Comparison of ENCODE assay signal across 28 mouse cellular contexts in the genomic region with DNA sequence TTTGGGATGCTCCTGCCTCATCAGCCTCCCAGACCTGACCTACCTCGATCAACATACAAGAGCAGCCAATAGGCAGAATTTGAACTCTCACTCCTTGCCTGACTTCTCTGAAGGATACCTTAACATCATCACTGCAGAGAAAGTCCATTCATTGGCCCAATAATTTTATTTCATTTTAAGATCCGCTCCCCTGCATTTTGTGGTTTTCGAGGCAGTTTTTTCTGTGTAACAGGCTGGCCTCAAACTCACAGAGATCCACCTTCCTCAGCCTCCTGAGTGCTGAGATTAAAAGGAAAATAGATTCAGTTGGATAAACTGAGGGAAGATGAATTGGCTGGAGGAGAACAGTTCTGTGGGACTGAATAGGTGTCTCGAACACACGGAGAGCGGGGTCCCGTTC.
"Had no signal": no experiment of that assay in that cellular context is flagged by ENCODE, and none has a peak within 500 bp of the region (broad histone marks: within the 10 kb centered on the region; RNA-seq: fewer than 3 reads in every experiment).

No protein-coding gene starts in this region.

- H3K36me3 ChIP-seq: embryonic facial prominence, embryonic 10.5 days; embryonic facial prominence, embryonic 12.5 days; embryonic facial prominence, embryonic 13.5 days; embryonic facial prominence, embryonic 15.5 days; forebrain, embryonic 10.5 days; forebrain, embryonic 12.5 days; forebrain, embryonic 15.5 days had no signal

- DNase-seq: cerebellum, adult 2 months; cerebellum, adult 8-10 months; cerebellum, adult 9-10 months; cerebellum, adult 9-11 months; cerebellum, postnatal 10 days; cerebellum, postnatal 14 days; cerebellum, postnatal 25 days; cerebellum, postnatal 36 days; embryo, embryonic 11 days; forebrain, postnatal 0 days; gastrocnemius, adult 2 months; gastrocnemius, postnatal 10 days; gastrocnemius, postnatal 14 days; gastrocnemius, postnatal 25 days; gastrocnemius, postnatal 36 days; heart, adult 18-20 months; heart, adult 2 months had no signal

- H3K9ac ChIP-seq: embryonic facial prominence, embryonic 12.5 days; embryonic facial prominence, embryonic 13.5 days; embryonic facial prominence, embryonic 15.5 days; forebrain, embryonic 12.5 days; forebrain, embryonic 13.5 days; forebrain, embryonic 15.5 days; forebrain, postnatal 0 days had no signal

- H3K27ac ChIP-seq: embryonic facial prominence, embryonic 10.5 days; embryonic facial prominence, embryonic 12.5 days; embryonic facial prominence, embryonic 13.5 days; embryonic facial prominence, embryonic 15.5 days; forebrain, embryonic 10.5 days; forebrain, embryonic 12.5 days; forebrain, embryonic 13.5 days; forebrain, embryonic 15.5 days; gastrocnemius, adult 2 months; heart, adult 2 months had no signal

- ATAC-seq: forebrain, embryonic 13.5 days; forebrain, embryonic 14.5 days; forebrain, embryonic 15.5 days; forebrain, embryonic 16.5 days; forebrain, postnatal 0 days had no signal

- H3K27me3 ChIP-seq: embryonic facial prominence, embryonic 12.5 days; embryonic facial prominence, embryonic 13.5 days; embryonic facial prominence, embryonic 15.5 days; forebrain, embryonic 13.5 days; forebrain, embryonic 15.5 days had no signal

- H3K4me3 ChIP-seq: embryonic facial prominence, embryonic 10.5 days; embryonic facial prominence, embryonic 12.5 days; embryonic facial prominence, embryonic 13.5 days; embryonic facial prominence, embryonic 15.5 days; erythroblast, embryonic 14.5 days; forebrain, embryonic 10.5 days; forebrain, embryonic 12.5 days; forebrain, embryonic 13.5 days; forebrain, embryonic 15.5 days; gastrocnemius, adult 2 months; heart, adult 2 months had no signal

- H3K4me2 ChIP-seq: embryonic facial prominence, embryonic 12.5 days; embryonic facial prominence, embryonic 13.5 days; embryonic facial prominence, embryonic 15.5 days; forebrain, embryonic 12.5 days; forebrain, embryonic 13.5 days; forebrain, embryonic 15.5 days had no signal

- H3K4me1 ChIP-seq: embryonic facial prominence, embryonic 12.5 days had no signal

- H3K9me3 ChIP-seq: embryonic facial prominence, embryonic 12.5 days; embryonic facial prominence, embryonic 13.5 days; embryonic facial prominence, embryonic 15.5 days; forebrain, embryonic 10.5 days; forebrain, embryonic 13.5 days; forebrain, embryonic 15.5 days had no signal
